Mouse (Mus musculus) lung, postnatal 0 days (tissue): Measurements from ENCODE around the gene Cdca4.

Experiments used
- CTCF ChIP-seq: IDR thresholded peaks from 2 replicates; pipeline ENCODE4 v1.5.1; 2016; ENCODE audit warnings: antibody characterized with exemption, mild to moderate bottlenecking
- EP300 ChIP-seq: IDR thresholded peaks from 2 replicates; pipeline ENCODE4 v1.6.1; 2016; ENCODE audit warnings: antibody characterized with exemption, mild to moderate bottlenecking, control low read depth

DNA sequence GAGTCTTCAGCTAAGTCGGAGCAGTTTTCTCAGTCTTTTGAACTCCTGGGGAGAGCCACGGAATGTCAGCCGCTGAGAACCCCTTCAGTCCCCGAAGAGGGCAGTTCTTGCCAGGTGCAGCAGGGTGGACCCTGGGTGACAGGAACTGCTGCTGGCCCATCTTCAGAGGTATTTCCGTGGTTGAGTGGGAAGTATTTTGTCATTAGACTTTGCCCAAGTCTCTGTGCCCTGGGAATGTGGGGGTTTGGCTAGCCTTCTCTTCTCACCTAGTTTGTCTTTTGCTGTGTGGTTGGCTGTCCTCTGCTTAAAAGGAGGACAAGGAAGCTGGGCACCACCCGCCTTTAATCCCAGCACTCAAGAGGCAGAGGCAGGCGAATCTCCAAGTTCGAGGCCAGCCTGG, 19.6 kb downstream of the Cdca4 start:
- TF ChIP-seq EP300: no peak
- no peak for TF ChIP-seq CTCF
